Mouse (Mus musculus): ENCODE measurements around the gene Nob1.

Gene Nob1

GRCm38 (mm10) chr8:107386642-107387041 is 38.2 kb downstream of the Nob1 start:
- DNase-seq (ENCODE audit: extremely low read depth, low read depth, low spot score) = no peak

GRCm38 (mm10) chr8:107386171-107386570 is 38.7 kb downstream of the Nob1 start:
- no peak for DNase-seq (ENCODE audit: extremely low read depth, low read depth, low spot score)

- DNase-seq (ENCODE audit: extremely low read depth, low read depth, low spot score) = no peak
These were observed 39.8 kb downstream of the Nob1 start for GRCm38 (mm10) chr8:107385063-107385462.

- no peak for DNase-seq (ENCODE audit: extremely low read depth, low read depth, low spot score)
These were observed 40.2 kb downstream of the Nob1 start for GRCm38 (mm10) chr8:107384651-107385050.

- DNase-seq (ENCODE audit: extremely low read depth, low read depth, low spot score) = no peak
These were observed 42.0 kb downstream of the Nob1 start for GRCm38 (mm10) chr8:107382898-107383297.

- no peak for DNase-seq (ENCODE audit: extremely low read depth, low read depth, low spot score)
These were observed 43.2 kb downstream of the Nob1 start for GRCm38 (mm10) chr8:107381666-107382065.

- DNase-seq (ENCODE audit: extremely low read depth, low read depth, low spot score) = no peak
These were observed 44.1 kb downstream of the Nob1 start for GRCm38 (mm10) chr8:107380734-107381133.

GRCm38 (mm10) chr8:107377346-107377745 is 47.5 kb downstream of the Nob1 start:
- no peak for DNase-seq (ENCODE audit: extremely low read depth, low read depth, low spot score)

- DNase-seq (ENCODE audit: extremely low read depth, low read depth, low spot score) = no peak
These were observed 54.5 kb downstream of the Nob1 start for GRCm38 (mm10) chr8:107370311-107370710.
